Mouse (Mus musculus): Measurements from ENCODE around the gene Hsh2d.

Gene Hsh2d

GRCm38 (mm10) chr8:72189417-72190214 is at the start of gene Hsh2d:
TSS of gene Hsh2d (plus strand) at chr8:72189638.
- no peak for DNase-seq (ENCODE audit: low read depth)

- DNase-seq (ENCODE audit: low read depth), result no peak
These were observed 46.1 kb upstream of the Hsh2d start for GRCm38 (mm10) chr8:72143256-72143824.

DNA sequence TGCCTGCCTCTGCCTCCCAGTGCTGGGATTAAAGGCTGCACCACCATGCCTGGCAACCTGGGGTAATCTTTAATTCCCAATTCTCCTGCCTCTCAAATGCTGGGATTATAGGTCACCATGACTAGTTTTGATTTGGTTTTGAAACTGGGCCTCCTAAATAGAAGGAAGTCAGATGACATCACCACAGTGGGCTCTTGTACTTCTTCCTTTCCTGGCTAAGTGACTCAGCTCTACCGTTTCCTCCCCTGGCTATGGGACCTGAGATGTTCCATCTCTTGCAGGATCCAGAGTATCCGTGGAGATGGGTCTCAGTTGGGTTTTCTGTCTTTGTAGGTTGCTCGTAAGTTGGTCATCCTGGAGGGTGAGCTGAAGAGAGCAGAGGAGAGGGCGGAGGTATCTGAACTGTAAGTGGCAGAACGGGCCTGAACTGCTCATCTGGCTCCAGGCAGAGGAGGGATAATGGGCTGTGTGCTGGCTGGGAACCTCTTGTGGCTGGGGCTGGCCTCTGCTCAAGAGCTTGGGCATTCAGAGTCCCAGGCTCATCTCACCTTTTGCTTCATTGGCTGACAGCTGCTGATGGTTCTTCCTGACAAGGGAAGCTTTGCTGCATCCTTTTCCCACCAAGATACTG is 45.0 kb upstream of the Hsh2d start:
- no peak for DNase-seq (ENCODE audit: low read depth)

- no peak for DNase-seq (ENCODE audit: low read depth)
These were observed 43.9 kb upstream of the Hsh2d start for GRCm38 (mm10) chr8:72145511-72145910.

DNA sequence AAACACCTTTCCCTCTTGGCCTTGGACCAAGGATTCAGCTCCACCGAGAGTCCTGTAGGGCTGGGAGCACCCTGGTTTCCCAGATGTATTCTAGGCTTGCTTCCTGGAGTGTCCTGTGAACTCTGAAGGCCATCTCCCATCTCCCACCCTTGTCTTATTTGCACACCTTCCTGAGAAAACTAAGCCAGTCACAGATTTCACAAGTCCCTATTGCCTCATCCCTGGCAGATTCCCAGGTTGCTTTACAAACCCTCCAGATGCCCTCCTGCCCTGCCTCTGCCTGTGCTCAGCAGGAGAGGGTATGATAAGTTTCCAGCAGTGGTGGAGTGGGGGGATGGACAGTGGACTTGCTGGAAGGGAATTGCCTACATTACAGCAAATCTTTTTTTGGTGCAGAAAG is 43.4 kb upstream of the Hsh2d start:
- DNase-seq (ENCODE audit: low read depth), result no peak

DNA sequence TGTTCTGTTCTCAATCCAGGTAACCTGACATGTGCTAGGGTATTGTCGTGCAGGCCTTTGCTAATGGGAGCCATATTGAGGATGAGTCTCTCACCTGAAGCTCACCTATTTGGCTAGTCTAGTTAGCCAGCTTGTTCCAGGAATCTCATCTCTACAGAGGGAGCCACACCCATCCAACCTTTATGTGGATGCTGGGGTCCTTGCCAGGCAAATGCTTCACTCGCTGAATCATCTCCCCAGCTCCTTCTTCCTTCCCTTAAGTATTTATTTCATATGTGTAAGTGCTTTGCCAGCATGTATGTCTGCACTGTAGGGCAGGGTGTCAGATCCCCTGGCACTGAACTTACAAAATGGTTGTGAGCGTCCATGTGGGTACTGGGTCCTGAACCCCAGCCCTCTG is 42.9 kb upstream of the Hsh2d start:
- DNase-seq (ENCODE audit: low read depth), result no peak

DNA sequence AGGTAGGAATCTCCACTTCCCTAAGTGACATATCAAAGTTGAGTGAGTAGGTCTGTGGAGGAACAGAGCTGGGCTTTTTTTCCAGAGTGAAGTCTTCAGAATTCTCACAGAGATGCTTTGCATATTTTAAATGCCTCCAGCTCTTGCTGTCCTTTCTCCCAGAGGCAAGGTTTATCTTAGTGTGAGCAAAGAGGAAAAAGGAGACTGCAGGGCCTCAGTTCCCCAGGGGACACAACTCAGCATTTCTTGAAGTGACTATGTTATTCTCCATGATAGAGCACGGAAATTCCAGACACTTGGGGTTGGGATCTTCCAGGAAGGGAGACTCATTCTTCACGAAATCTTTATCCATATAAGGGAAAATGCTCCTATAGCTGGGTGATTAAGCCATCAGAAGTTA is 42.2 kb upstream of the Hsh2d start:
- no peak for DNase-seq (ENCODE audit: low read depth)

- DNase-seq (ENCODE audit: low read depth), result no peak
These were observed 40.4 kb upstream of the Hsh2d start for GRCm38 (mm10) chr8:72149056-72149455.

GRCm38 (mm10) chr8:72151418-72152078 is 37.9 kb upstream of the Hsh2d start:
- DNase-seq (ENCODE audit: low read depth), result no peak

DNA sequence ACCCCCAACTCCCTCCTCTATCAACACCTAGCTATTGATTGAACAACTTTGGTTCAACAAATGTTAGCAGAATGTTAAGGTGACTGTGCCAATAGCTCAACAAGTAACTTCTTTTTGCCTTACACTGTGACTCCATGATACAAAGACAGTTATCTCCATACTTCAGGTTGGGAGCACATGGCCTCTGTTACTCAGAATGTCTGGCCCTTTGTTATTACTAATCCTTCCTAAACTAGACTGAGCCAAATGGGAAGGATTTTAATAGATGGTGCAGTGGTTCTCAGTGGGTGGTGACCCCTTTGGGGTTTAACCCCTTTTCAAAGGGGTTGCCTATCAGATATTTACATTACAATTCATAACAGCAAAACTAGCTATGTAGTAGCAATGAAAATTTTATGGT is 36.1 kb upstream of the Hsh2d start:
- DNase-seq (ENCODE audit: low read depth), result no peak

DNA sequence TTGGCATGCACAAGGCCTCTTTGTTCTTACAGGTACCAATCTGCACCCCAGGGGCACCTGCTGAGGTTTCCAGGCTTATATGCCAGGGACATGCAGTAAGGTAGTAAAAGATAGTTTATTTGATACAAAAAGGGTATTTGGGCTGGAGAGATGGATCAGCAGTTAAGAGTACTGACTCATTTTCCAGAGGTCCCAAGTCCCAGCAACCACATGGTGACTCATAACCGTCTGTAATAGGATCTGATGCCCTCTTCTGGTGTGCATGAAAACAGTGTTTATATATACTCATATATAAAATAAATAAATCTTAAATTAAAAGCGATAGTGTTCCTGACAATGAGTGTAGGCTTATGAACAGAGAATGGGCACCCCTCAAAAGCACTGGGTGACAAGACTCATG is 31.3 kb upstream of the Hsh2d start:
- no peak for DNase-seq (ENCODE audit: low read depth)

DNA sequence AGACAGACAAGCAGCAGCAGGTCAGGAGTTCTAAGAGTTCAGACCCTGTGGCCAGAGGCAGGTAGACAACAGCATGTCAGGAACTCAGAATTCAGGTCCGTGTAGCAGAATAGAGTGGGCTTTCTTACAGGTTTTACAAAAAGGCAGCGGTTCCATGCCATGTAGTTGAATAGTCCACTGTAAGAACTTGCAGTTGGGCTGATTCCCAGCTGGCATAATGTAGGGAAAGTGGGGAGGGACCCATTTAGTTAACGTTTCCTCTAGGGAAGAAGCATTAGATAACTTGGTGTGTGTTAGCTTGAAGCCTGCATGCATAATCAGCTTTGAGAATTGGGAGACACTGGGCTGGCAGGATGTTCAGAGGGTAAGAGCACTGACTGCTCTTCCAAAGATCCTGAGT is 30.7 kb upstream of the Hsh2d start:
- DNase-seq (ENCODE audit: low read depth), result no peak

DNA sequence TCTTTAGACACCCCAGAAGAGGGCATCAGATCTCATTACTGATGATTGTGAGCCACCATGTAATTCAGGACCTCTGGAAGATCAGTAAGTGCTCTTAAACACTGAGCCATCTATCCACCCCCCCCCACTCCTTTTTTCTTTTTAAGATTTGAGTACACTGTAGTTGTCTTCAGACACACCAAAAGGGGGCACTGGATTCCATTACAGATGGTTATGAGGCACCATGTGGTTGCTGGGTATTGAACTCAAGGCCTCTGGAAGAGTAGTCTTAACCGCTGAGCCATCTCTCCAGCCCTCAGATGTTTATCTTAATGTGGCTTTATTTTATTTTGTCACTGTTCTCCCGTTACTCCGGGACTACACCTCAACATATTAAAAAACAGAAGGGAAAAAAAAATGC is 29.4 kb upstream of the Hsh2d start:
- no peak for DNase-seq (ENCODE audit: low read depth)

DNA sequence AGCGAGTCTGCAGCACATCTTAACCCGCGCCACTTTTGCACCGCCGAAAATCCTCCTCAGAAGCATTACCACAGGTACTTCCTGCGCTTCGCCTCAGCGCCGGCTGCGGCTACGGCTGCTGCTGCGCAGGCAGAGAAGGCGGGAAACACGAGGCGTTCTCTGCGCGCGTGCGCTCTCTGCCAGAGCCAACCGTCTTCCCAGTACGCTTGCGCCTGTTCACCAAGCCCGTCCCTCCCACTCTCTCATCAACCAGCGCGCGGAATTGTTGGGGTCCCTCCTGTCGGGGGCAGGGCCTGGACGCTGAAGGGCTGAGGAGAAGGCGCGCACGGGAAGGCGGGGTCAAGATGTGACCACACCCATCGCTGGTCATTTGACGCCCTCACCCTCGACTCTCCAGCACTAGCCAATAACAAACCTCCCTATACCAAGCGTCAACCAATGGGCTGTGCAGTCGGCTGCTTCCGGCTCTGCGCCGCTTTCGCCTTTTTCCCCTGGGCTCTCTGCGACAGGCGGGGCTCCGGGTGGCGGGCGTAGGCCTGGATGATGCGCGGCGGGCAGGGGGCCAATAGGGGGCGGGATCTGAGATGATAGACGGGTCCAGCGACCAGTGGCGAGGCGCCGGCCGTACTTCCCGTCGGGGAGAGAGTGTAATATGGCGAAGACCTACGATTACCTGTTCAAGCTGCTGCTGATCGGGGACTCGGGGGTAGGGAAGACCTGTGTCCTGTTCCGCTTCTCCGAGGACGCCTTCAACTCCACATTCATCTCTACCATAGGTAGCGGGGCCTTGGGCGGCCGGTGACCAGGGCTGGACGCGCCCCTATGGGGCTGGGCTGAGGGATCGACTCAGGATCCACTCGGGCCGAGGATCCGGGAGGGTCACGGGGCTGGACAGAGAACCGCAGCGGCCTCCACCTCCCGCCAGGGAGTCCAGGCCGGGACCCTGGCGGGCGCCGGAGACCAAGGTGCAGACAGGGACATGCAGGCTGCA is 28.4 kb upstream of the Hsh2d start, which contains the start of gene Rab8a:
Gene Rab8a, plus strand, starts transcription at position 494 of the 991 bp plus-strand sequence.
- DNase-seq (ENCODE audit: low read depth), result peak; percentile 98

- DNase-seq (ENCODE audit: low read depth), result no peak
These were observed 26.6 kb upstream of the Hsh2d start for GRCm38 (mm10) chr8:72162821-72163220.

- no peak for DNase-seq (ENCODE audit: low read depth)
These were observed 20.3 kb upstream of the Hsh2d start for GRCm38 (mm10) chr8:72169098-72169668.

GRCm38 (mm10) chr8:72169681-72170249 is 19.7 kb upstream of the Hsh2d start:
- DNase-seq (ENCODE audit: low read depth), result no peak

DNA sequence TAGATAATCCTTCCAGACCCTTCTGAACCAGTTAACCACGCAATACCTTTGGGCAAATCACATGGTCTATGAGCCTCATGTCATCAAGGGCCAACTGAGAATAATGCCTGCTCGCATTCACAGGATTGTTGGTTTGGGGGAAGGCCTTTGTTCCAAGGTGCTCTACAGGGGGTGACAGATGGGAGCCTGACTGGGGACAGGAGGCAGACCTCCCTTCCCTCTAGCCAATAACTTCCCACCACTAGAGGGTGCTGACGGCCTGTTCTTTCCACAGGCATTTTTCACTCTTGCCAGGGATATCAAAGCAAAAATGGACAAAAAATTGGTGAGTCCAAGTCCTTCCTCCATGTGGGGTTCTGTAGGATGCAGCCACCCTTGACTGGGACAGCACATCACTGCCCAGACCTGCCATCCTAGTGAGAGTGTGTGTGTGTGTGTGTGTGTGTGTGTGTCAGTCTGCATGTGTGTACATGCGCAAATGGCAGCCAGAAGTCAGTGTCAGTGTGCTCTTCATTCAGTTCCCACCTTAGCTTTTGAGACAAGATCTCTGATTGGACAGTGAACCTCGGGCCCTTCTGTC is 12.0 kb upstream of the Hsh2d start:
- DNase-seq (ENCODE audit: low read depth), result peak; percentile 56

GRCm38 (mm10) chr8:72183554-72184202 is 5.8 kb upstream of the Hsh2d start:
- DNase-seq (ENCODE audit: low read depth), result no peak

DNA sequence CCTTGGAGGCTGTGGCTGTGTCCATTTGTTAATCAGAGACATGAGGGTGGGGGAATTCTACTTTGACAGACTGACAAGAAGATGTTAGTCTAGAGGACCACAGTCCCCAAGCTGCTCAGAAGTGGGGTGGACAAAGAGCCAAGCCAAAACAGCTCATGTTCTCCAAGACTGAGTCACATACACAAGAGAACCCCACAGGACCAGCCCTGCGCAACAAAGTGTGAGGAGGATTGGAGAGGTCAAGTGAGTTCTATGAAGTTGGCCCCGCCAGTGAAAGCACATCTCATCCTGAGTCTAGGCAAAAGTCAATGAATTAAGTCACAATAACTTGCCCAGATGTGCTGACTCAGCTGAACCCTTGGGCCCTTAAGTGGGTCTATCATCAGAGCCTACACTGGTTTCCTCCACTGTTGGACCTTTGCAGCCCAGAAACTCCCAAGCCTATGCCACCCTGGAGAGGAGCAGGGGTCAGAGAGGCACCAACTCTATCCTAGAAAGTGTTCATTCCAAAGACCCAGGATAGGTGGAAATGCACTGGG is 1.6 kb upstream of the Hsh2d start:
- no peak for DNase-seq (ENCODE audit: low read depth)
